Mouse (Mus musculus) Patski (cell line): ENCODE results near the gene Pimreg. TPM values are rescaled to one million over a fixed set of nuclear protein-coding genes. Genes with fewer than 3 reads are reported as not detected.

Source experiments
- ATAC-seq: fragments of 100-300 bp; one replicate; pipeline ENCODE4 v1.8.0; 2021
- CTCF ChIA-PET: fragments of 350-600 bp; sonication (Branson Sonifier 250); formaldehyde crosslinking; loops from one replicate; lab custom pipeline; 2022; ENCODE audit warnings: inconsistent platforms; lab: Charles Lee
- POLR2A ChIA-PET: fragments of 350-600 bp; sonication (Branson Sonifier 250); formaldehyde crosslinking; loops from one replicate; lab custom pipeline; 2022; ENCODE audit warnings: antibody characterized with exemption, inconsistent platforms; lab: Charles Lee
- DNase-seq: peaks from one replicate; pipeline ENCODE4 v3.0.0-alpha.2; 2011; ENCODE audit warnings: low read depth, low spot score
- H3K27me3 ChIP-seq: fragments of 371-371 bp; one replicate; pipeline ENCODE4 v1.5.1; 2021
- CTCF ChIP-seq: fragments of 100-300 bp; IDR thresholded peaks from one replicate; pipeline ENCODE4 v1.5.1; 2021
- in situ Hi-C: fragments of 300-500 bp; cut with MboI; formaldehyde crosslinking; loops from 3 replicates; pipeline ENCODE4 v1.11.1; 2018; ENCODE audit warnings: low pct_unique_long_range_greater_than_20kb, mixed read lengths
- polyA plus RNA-seq: library from polyadenylated mRNA; unstranded; gene quantifications from one replicate; pipeline ENCODE4 v1.2.3, GENCODE M21; 2021

Pimreg gene
- polyA plus RNA-seq, result 35.7 TPM

GRCm38 (mm10) chr11:72041768-72042607 is at the start of gene Pimreg:
TSS of gene Pimreg (plus strand) at chr11:72042032.
- DNase-seq (peak; percentile 25), ATAC-seq (peak; percentile 95)
- no peak for TF ChIP-seq CTCF
- POLR2A ChIA-PET, result interaction anchor here (0.7 kb wide), 1 partner anchor 10 kb away, joined by 3 read pairs; no protein-coding TSS in a partner anchor
- CTCF ChIA-PET, result interaction anchor here (3.5 to 6.7 kb wide), 2 partner anchors 10 to 16 kb away, joined by 10 to 59 read pairs; no protein-coding TSS in a partner anchor
- in situ Hi-C loops, result loop anchor here (25.0 kb wide), 1 partner anchor 1030 kb away; the partner anchor contains the start of genes Derl2, Dhx33 and Mis12
- H3K27me3 ChIP-seq, result no peaks in the 10 kb centered on the region

GRCm38 (mm10) chr11:71992438-71992837 is 49.4 kb upstream of the Pimreg start:
- no peak for TF ChIP-seq CTCF
- ATAC-seq (no peak), DNase-seq (no peak)
- ChIA-PET POLR2A (no interaction called here), CTCF (interaction anchor here (1.1 kb wide), 1 partner anchor 32 kb away, joined by 3 read pairs; no protein-coding TSS in a partner anchor)
- in situ Hi-C loops, result no loop called here
- peaks cover 8% of the 10 kb centered on the region for H3K27me3 ChIP-seq

- in situ Hi-C loops, result no loop called here
- ATAC-seq (peak; percentile 92), DNase-seq (peak; percentile 33)
- ChIA-PET CTCF (interaction anchor here (1.5 kb wide), 1 partner anchor 11 kb away, joined by 4 read pairs; no protein-coding TSS in a partner anchor), POLR2A (interaction anchor here (0.7 kb wide), 1 partner anchor 643 kb away, joined by 3 read pairs; no protein-coding TSS in a partner anchor)
- peaks cover 5% of the 10 kb centered on the region for H3K27me3 ChIP-seq
- no peak for TF ChIP-seq CTCF
Measured at GRCm38 (mm10) chr11:71995968-71996511, 45.8 kb upstream of the Pimreg start.

GRCm38 (mm10) chr11:71996805-71997204 is 45.0 kb upstream of the Pimreg start:
- no peak for DNase-seq
- CTCF ChIA-PET, result interaction anchor here (1.4 to 1.5 kb wide), 2 partner anchors 11 to 29 kb away, joined by 3 to 4 read pairs; no protein-coding TSS in a partner anchor
- peaks cover 5% of the 10 kb centered on the region for H3K27me3 ChIP-seq
- in situ Hi-C loops, result no loop called here
- TF ChIP-seq CTCF, result no peak
- POLR2A ChIA-PET, result interaction anchor here (0.5 kb wide), 1 partner anchor 318 kb away, joined by 3 read pairs; no protein-coding TSS in a partner anchor
- ATAC-seq, result no peak

GRCm38 (mm10) chr11:72000194-72000593 is 41.6 kb upstream of the Pimreg start:
- ATAC-seq (no peak), DNase-seq (no peak)
- ChIA-PET POLR2A (no interaction called here), CTCF (interaction anchor here (3.0 kb wide), 1 partner anchor 25 kb away, joined by 10 read pairs; no protein-coding TSS in a partner anchor)
- peaks cover 5% of the 10 kb centered on the region for H3K27me3 ChIP-seq
- TF ChIP-seq CTCF, result no peak
- in situ Hi-C loops, result no loop called here

- TF ChIP-seq CTCF, result peak; percentile 61
- CTCF ChIA-PET, result interaction anchor here (0.9 to 3.0 kb wide), 3 partner anchors 9 to 23 kb away, joined by 4 to 10 read pairs (median 4); no protein-coding TSS in a partner anchor
- H3K27me3 ChIP-seq, result peaks cover 5% of the 10 kb centered on the region
- ATAC-seq (peak; percentile 26), DNase-seq (no peak)
- in situ Hi-C loops, result no loop called here
- POLR2A ChIA-PET, result no interaction called here
Measured at GRCm38 (mm10) chr11:72002138-72002853, 39.5 kb upstream of the Pimreg start.

GRCm38 (mm10) chr11:72003171-72003570 is 38.7 kb upstream of the Pimreg start:
- TF ChIP-seq CTCF, result no peak
- ATAC-seq, result no peak
- POLR2A ChIA-PET, result no interaction called here
- in situ Hi-C loops, result no loop called here
- peaks cover 5% of the 10 kb centered on the region for H3K27me3 ChIP-seq
- CTCF ChIA-PET, result interaction anchor here (1.3 kb wide), 1 partner anchor 9 kb away, joined by 4 read pairs; no protein-coding TSS in a partner anchor
- DNase-seq, result no peak

- CTCF ChIA-PET, result no interaction called here
- H3K27me3 ChIP-seq, result peaks cover 4% of the 10 kb centered on the region
- in situ Hi-C loops, result no loop called here
- POLR2A ChIA-PET, result no interaction called here
- DNase-seq (no peak), ATAC-seq (no peak)
- TF ChIP-seq CTCF, result no peak
Measured at GRCm38 (mm10) chr11:72005547-72005946, 36.3 kb upstream of the Pimreg start.

GRCm38 (mm10) chr11:72010367-72010766 is 31.5 kb upstream of the Pimreg start:
- DNase-seq (no peak), ATAC-seq (no peak)
- ChIA-PET POLR2A (no interaction called here), CTCF (interaction anchor here (4.8 kb wide), 1 partner anchor 14 kb away, joined by 17 read pairs; no protein-coding TSS in a partner anchor)
- H3K27me3 ChIP-seq, result peaks cover 10% of the 10 kb centered on the region
- in situ Hi-C loops, result no loop called here
- TF ChIP-seq CTCF, result no peak
